Mouse (Mus musculus): ENCODE results near the gene Klf13. TPM values are rescaled to one million over a fixed set of nuclear protein-coding genes. Genes with fewer than 3 reads are reported as not detected.

Gene Klf13
- polyA plus RNA-seq, 1 experiment from 2014 or later = 24.9 TPM

DNA sequence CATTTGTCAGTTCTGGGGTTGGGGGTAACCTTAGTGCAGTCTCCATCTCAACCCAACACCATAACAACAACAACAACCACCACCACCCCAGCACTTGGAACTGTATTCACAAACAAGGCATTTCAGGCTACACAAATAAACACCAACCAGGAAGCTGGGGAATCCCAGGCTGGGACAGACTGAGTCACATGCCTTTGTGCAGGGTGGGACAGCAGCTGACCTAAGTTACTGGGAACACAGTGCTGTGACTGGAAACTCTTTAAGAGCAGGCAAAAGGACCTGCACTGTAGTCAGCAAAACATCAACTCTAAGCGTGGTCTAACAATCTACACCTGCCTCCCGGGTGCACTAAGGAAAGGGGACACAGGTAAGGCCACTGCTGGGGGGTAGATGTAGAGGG, 33.5 kb downstream of the Klf13 start:
- Histone ChIP-seq H3K9ac (replicated peaks; ENCODE audit: low read depth, low read length) (no peak overlapping the region), H3K36me3 (ENCODE audit: control insufficient read depth, insufficient read depth, low read length) (no peaks in the 10 kb centered on the region), H3K27ac (ENCODE audit: low read depth, low read length) (no peak overlapping the region), H3K4me3 (ENCODE audit: low read depth, low read length) (no peak overlapping the region), H3K9me3 (ENCODE audit: control insufficient read depth, low read length) (no peaks in the 10 kb centered on the region), H3K4me2 (ENCODE audit: low read depth, low read length) (no peak overlapping the region), H3K27me3 (ENCODE audit: control insufficient read depth, insufficient read depth, low read length) (no peaks in the 10 kb centered on the region), H3K4me1 (ENCODE audit: control insufficient read depth, insufficient read depth, low read length) (peaks cover 14% of the 10 kb centered on the region)
- ATAC-seq (ENCODE audit: low read depth) = no peak
- WGBS = 94% methylated on average over 2 of the region's 2 CpGs

DNA sequence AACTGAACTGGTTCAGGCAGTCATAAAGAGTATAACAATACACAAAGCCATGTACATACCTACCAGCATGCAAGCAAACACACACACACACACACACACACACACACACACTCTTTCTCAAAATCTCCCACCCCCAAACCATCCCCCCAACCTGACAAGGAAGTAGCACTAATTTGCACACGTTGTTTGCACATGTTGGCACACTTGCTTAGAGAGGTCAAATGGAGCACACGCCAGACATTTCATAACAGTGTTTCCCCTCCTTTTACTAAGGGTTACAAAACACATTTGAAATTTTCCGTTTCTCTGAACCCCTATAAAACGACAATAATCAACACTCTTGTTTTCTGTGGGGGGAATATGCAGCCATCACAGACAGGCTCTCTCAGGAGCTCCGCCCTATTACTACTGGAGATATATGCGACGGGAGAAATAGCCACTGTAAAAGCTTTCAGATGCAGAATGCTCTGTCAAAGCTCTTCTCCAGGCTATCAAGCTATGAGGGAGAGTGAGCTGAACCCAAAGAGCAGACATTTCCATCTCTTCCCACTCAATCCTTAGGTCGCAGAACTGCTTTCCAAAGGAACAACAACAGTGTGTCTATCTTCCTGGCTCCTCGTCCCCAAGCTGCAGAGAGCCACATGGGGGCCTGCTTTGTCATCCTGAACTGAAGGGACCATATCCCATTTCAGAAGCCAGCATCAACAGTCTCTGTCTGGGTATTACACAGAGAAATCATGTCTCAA, 34.9 kb downstream of the Klf13 start:
- H3K9me3 ChIP-seq (ENCODE audit: control insufficient read depth, low read length) = no peaks in the 10 kb centered on the region
- H3K36me3 ChIP-seq (ENCODE audit: control insufficient read depth, insufficient read depth, low read length) = no peaks in the 10 kb centered on the region
- no peak overlapping the region for H3K4me3 ChIP-seq (ENCODE audit: low read depth, low read length)
- 66% methylated on average over 9 of the region's 9 CpGs for WGBS
- H3K9ac ChIP-seq (replicated peaks; ENCODE audit: low read depth, low read length) = no peak overlapping the region
- no peak for ATAC-seq (ENCODE audit: low read depth)
- no peak overlapping the region for H3K27ac ChIP-seq (ENCODE audit: low read depth, low read length)
- no peak overlapping the region for H3K4me2 ChIP-seq (ENCODE audit: low read depth, low read length)
- no peaks in the 10 kb centered on the region for H3K27me3 ChIP-seq (ENCODE audit: control insufficient read depth, insufficient read depth, low read length)
- peaks cover 10% of the 10 kb centered on the region for H3K4me1 ChIP-seq (ENCODE audit: control insufficient read depth, insufficient read depth, low read length)

DNA sequence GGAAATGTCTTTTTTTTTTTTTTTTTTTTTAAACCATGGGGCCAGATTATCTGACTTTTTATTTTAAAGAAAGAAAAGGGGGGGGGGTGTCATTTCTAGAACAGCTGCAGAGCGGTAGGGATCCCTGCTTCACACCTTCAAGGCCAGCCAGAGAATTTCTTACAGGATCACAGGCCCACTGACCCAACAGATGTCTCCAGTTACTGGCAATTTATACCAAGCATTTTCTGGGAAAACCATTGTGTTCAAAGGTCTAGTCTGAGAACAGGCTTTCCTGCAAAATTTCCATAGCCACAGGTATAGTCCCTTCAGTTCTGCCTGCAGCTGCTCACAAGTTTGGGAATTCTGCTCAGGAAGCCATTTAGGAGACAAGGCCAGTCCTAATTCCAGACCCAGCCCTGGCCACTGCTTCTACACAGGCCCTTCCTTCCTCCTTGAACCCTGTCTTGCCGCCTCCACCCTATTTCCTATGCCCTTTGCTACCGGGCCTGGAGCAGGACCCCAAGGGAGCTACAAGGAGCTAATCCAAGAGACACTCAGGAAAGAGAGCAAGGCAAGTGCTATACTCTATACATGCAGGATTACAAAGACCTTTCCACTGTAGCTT, 36.0 kb downstream of the Klf13 start:
- Histone ChIP-seq H3K4me1 (ENCODE audit: control insufficient read depth, insufficient read depth, low read length) (peaks cover 4% of the 10 kb centered on the region; the same call in 1 of the 2 replicates), H3K4me2 (ENCODE audit: low read depth, low read length) (no peak overlapping the region), H3K27me3 (ENCODE audit: control insufficient read depth, insufficient read depth, low read length) (no peaks in the 10 kb centered on the region), H3K9me3 (ENCODE audit: control insufficient read depth, low read length) (no peaks in the 10 kb centered on the region), H3K9ac (replicated peaks; ENCODE audit: low read depth, low read length) (no peak overlapping the region), H3K4me3 (ENCODE audit: low read depth, low read length) (no peak overlapping the region), H3K36me3 (ENCODE audit: control insufficient read depth, insufficient read depth, low read length) (no peaks in the 10 kb centered on the region), H3K27ac (ENCODE audit: low read depth, low read length) (no peak overlapping the region)
- ATAC-seq (ENCODE audit: low read depth) = no peak
- WGBS = 73% methylated on average over 3 of the region's 3 CpGs

DNA sequence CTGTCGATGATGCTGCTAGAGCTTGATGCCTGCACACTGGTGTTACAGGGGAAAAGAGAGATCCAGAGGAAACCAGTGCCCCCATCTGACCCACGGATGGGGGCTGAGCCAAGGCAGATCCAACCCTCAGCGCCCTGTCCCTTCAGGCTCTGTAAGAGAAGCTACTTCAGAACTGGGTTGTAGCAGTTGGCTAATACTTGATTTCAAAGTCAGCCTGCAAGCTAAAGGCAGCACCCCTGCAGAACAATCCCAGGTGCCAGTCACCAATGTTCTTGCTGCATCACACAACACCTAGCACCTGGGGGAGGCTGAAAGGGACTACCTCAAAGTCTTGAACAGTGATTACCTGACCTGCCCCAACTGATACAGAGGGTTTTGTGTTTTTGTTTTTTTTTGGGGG, 36.8 kb downstream of the Klf13 start:
- no peaks in the 10 kb centered on the region for H3K27me3 ChIP-seq (ENCODE audit: control insufficient read depth, insufficient read depth, low read length)
- no peaks in the 10 kb centered on the region for H3K9me3 ChIP-seq (ENCODE audit: control insufficient read depth, low read length)
- WGBS = 84% methylated on average over 3 of the region's 3 CpGs
- H3K36me3 ChIP-seq (ENCODE audit: control insufficient read depth, insufficient read depth, low read length) = no peaks in the 10 kb centered on the region
- no peak overlapping the region for H3K4me2 ChIP-seq (ENCODE audit: low read depth, low read length)
- peaks cover 8% of the 10 kb centered on the region for H3K4me1 ChIP-seq (ENCODE audit: control insufficient read depth, insufficient read depth, low read length)
- no peak overlapping the region for H3K9ac ChIP-seq (replicated peaks; ENCODE audit: low read depth, low read length)
- ATAC-seq (ENCODE audit: low read depth) = no peak
- H3K27ac ChIP-seq (ENCODE audit: low read depth, low read length) = no peak overlapping the region
- no peak overlapping the region for H3K4me3 ChIP-seq (ENCODE audit: low read depth, low read length)

DNA sequence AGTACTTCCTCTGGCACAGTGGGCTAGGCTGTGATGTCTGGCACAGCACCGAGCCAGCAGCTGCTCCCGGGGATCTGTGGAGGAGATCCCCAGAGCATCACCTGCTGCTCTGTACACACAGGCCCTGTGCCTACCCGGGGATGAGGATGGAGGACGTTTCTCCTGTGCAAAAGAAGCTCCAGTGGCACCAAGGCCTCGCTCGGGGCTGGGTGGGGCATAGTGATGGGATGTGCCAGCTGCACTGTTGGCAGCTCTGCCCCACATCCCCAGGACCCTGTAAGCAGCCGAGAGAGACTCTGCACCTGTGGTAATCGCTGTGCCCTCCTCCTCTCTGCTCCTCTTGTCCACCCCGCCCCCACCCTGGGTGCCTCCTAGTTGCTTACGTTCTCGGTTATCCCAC, 37.4 kb downstream of the Klf13 start:
- WGBS = 54% methylated on average over 11 of the region's 11 CpGs
- no peak overlapping the region for H3K27ac ChIP-seq (ENCODE audit: low read depth, low read length)
- H3K4me2 ChIP-seq (ENCODE audit: low read depth, low read length) = no peak overlapping the region
- no peak overlapping the region for H3K4me3 ChIP-seq (ENCODE audit: low read depth, low read length)
- H3K4me1 ChIP-seq (ENCODE audit: control insufficient read depth, insufficient read depth, low read length) = peaks cover 14% of the 10 kb centered on the region
- no peaks in the 10 kb centered on the region for H3K27me3 ChIP-seq (ENCODE audit: control insufficient read depth, insufficient read depth, low read length)
- peak; percentile 10; the same call in 1 of the 2 replicates for ATAC-seq (ENCODE audit: low read depth)
- no peaks in the 10 kb centered on the region for H3K36me3 ChIP-seq (ENCODE audit: control insufficient read depth, insufficient read depth, low read length)
- no peak overlapping the region for H3K9ac ChIP-seq (replicated peaks; ENCODE audit: low read depth, low read length)
- H3K9me3 ChIP-seq (ENCODE audit: control insufficient read depth, low read length) = no peaks in the 10 kb centered on the region

DNA sequence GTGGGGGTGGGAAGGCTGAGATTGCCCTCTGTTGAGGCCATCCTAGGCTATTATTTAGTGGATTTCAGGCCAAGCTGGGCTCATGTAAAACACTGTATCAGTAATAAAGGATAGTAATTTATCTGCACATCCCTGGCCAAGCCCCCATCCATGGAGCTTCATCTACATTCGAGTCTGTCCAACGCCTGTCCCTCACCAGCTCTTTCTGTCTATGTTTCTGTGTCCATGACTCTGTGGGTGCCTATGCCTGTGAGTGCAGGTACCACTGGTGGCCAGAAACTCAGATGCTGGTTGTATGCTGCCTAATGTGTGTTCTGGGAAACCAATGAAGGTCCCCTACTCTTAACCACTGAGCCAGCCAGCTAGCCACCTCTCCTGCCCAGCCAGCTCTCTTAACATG, 38.3 kb downstream of the Klf13 start:
- no peaks in the 10 kb centered on the region for H3K36me3 ChIP-seq (ENCODE audit: control insufficient read depth, insufficient read depth, low read length)
- H3K4me1 ChIP-seq (ENCODE audit: control insufficient read depth, insufficient read depth, low read length) = peaks cover 16% of the 10 kb centered on the region
- no peak overlapping the region for H3K27ac ChIP-seq (ENCODE audit: low read depth, low read length)
- H3K9ac ChIP-seq (replicated peaks; ENCODE audit: low read depth, low read length) = no peak overlapping the region
- no peak overlapping the region for H3K4me3 ChIP-seq (ENCODE audit: low read depth, low read length)
- no peaks in the 10 kb centered on the region for H3K9me3 ChIP-seq (ENCODE audit: control insufficient read depth, low read length)
- no peaks in the 10 kb centered on the region for H3K27me3 ChIP-seq (ENCODE audit: control insufficient read depth, insufficient read depth, low read length)
- no peak for ATAC-seq (ENCODE audit: low read depth)
- WGBS = 87% methylated on average over 2 of the region's 2 CpGs
- no peak overlapping the region for H3K4me2 ChIP-seq (ENCODE audit: low read depth, low read length)

DNA sequence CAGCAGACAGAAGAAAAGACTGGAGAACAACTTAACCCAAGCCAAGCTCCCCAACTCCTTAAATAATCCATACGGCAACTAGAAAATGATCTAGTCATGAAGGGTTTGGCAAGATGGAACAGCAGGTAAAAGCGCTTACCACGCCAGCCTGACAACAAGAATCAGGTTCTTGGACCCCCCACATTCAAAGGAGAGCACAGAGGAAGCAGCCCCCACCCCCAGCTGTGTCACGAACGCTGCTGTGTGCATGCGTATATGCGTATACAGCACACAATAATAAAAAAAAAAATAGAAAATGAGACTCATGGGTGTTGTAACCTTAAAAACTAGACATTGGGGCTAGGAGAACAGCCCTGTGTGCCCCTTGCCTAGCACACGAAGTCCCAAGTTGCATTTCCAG, 38.8 kb downstream of the Klf13 start:
- no peaks in the 10 kb centered on the region for H3K27me3 ChIP-seq (ENCODE audit: control insufficient read depth, insufficient read depth, low read length)
- no peaks in the 10 kb centered on the region for H3K36me3 ChIP-seq (ENCODE audit: control insufficient read depth, insufficient read depth, low read length)
- WGBS = 73% methylated on average over 8 of the region's 8 CpGs
- H3K9me3 ChIP-seq (ENCODE audit: control insufficient read depth, low read length) = no peaks in the 10 kb centered on the region
- peaks cover 16% of the 10 kb centered on the region for H3K4me1 ChIP-seq (ENCODE audit: control insufficient read depth, insufficient read depth, low read length)
- H3K27ac ChIP-seq (ENCODE audit: low read depth, low read length) = no peak overlapping the region
- H3K9ac ChIP-seq (replicated peaks; ENCODE audit: low read depth, low read length) = no peak overlapping the region
- no peak overlapping the region for H3K4me2 ChIP-seq (ENCODE audit: low read depth, low read length)
- no peak for ATAC-seq (ENCODE audit: low read depth)
- H3K4me3 ChIP-seq (ENCODE audit: low read depth, low read length) = no peak overlapping the region

DNA sequence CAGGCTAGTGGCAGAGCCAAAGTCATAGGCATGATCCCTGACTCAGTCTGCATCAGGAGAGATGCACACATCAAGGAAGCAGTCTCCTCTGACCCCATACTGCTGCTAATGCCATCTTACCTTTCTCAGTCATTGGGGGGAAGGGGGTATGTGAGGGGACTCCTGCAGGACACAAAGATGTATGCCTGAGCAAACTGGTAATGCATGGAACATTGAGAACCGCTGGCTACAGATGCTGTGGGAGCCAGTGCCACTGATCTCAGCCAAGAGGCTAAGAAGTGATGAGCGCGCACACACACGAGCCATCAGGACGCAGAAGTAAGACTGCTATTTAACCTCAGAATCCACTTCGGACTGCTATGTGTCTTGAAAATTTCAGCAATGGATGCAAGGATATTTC, 40.5 kb downstream of the Klf13 start:
- WGBS = 90% methylated on average over 6 of the region's 6 CpGs
- Histone ChIP-seq H3K4me1 (ENCODE audit: control insufficient read depth, insufficient read depth, low read length) (peaks cover 16% of the 10 kb centered on the region), H3K27me3 (ENCODE audit: control insufficient read depth, insufficient read depth, low read length) (no peaks in the 10 kb centered on the region), H3K9me3 (ENCODE audit: control insufficient read depth, low read length) (no peaks in the 10 kb centered on the region), H3K36me3 (ENCODE audit: control insufficient read depth, insufficient read depth, low read length) (no peaks in the 10 kb centered on the region), H3K27ac (ENCODE audit: low read depth, low read length) (no peak overlapping the region), H3K9ac (replicated peaks; ENCODE audit: low read depth, low read length) (no peak overlapping the region), H3K4me3 (ENCODE audit: low read depth, low read length) (no peak overlapping the region), H3K4me2 (ENCODE audit: low read depth, low read length) (no peak overlapping the region)
- ATAC-seq (ENCODE audit: low read depth) = no peak

DNA sequence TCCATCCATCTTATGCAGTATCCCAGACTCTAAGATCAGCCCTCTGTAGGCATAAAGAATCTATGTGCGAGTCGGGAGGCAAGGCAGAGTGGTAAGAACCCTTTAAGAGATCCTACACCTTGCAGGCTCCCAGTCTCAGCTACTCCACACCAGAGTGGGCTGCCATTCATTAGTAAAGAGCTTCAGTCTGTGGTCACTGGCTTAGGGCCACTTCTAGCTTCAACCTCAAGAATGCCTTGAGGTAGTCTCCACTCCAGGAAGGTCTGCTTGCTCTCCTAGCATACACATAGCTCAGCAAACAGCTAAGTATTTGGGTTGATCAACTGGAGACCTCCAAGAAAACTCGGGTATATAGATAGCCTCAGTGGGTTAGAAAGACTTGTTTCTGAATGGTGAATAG, 41.1 kb downstream of the Klf13 start:
- no peaks in the 10 kb centered on the region for H3K27me3 ChIP-seq (ENCODE audit: control insufficient read depth, insufficient read depth, low read length)
- whole genome bisulfite sequencing = 54% methylated on average over 3 of the region's 3 CpGs
- no peaks in the 10 kb centered on the region for H3K9me3 ChIP-seq (ENCODE audit: control insufficient read depth, low read length)
- no peak overlapping the region for H3K4me2 ChIP-seq (ENCODE audit: low read depth, low read length)
- H3K4me3 ChIP-seq (ENCODE audit: low read depth, low read length) = no peak overlapping the region
- ATAC-seq (ENCODE audit: low read depth) = no peak
- no peak overlapping the region for H3K9ac ChIP-seq (replicated peaks; ENCODE audit: low read depth, low read length)
- no peak overlapping the region for H3K27ac ChIP-seq (ENCODE audit: low read depth, low read length)
- H3K4me1 ChIP-seq (ENCODE audit: control insufficient read depth, insufficient read depth, low read length) = peaks cover 16% of the 10 kb centered on the region
- no peaks in the 10 kb centered on the region for H3K36me3 ChIP-seq (ENCODE audit: control insufficient read depth, insufficient read depth, low read length)
